Mouse (Mus musculus) frontal cortex, postnatal 10 days (tissue): ENCODE results near the gene Ltbp1.

Experiments used
- DNase-seq, 2 experiments: peaks; one replicate each; pipeline ENCODE4 v3.0.0; 2022; ENCODE audit warnings: low spot score in 2 of 2, mixed read lengths in 1 of 2

Gene Ltbp1

GRCm38 (mm10) chr17:75005281-75005684 lies at the start of gene Ltbp1:
Gene Ltbp1 (plus strand): TSS chr17:75005568.
- peak; percentile 17 to 48 for DNase-seq

GRCm38 (mm10) chr17:74959481-74960245 lies 45.7 kb upstream of the Ltbp1 start:
- no peak for DNase-seq

DNA sequence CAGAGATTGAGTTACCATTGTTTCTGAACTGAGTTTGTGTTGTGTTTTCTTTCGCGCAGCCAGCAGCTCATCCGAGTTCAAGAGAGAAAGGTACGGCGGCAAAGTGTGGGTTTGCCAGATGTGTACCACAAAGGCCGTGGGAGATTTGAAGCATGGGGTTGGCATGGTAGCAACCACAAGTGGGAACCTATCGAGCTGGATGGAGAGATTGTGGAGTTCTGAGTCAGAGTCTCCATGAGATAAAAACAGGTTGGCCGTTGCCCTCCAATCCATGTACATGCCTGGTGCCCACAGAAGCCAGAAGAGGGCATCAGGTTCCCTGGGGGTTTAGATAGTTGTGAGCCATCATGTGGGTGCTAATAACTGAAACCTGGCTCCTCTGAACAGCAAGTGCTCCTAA lies 42.1 kb upstream of the Ltbp1 start:
- no peak for DNase-seq

GRCm38 (mm10) chr17:74963861-74964260 lies 41.5 kb upstream of the Ltbp1 start:
- no peak for DNase-seq

DNA sequence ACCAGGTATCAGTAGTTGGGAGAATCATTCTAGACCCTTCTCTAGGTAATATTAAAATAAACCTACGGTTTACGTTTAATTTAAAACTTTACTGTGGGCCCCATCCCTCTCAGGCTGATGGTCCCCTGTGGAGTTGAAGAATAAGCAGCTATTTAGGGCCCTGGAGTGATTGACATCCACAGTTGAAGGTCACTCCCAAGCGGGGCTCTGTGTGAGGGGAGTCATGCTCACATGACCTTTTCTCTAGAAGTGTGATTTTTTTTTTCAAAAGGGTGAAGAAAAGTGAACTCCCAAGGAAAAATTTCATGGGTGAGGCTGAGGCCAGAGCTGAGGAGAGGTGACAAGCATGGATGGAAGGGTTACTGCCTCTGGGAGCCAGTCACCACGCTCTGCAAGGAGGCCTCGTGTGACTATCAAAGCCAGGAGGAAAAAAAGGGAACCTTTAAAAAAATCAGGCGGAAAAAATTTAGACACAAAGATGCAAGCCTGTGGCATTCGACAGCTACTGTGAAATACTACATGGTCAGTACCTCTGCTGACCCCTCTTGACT lies 38.0 kb upstream of the Ltbp1 start:
- DNase-seq = no peak

DNA sequence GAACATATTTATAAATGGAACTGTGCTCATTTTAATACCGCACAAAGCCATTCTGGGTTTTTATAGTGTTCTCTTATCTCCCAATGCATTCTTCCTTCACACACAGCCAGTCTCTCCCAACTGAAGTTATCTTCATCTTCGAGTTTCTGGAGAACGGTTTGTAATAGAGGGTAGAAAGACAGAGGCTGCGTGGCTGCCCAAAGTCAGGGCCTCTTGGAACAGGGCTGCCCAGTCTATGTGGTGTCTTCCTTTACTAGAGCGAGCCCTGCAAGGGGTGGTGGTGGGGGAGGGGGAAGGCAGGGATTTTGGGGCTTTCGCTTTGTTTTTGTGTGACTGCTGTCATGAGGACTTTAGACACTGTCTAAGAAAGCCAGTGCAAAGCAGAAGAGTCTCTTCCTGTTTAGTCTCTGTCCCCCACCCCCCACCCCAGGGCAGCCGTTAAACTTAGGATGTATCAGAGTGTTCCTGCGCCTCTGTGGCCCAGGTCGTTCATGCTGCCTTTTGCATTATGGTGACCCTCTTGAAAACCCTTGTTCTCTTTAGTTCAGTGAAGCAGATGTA lies 37.1 kb upstream of the Ltbp1 start:
- no peak for DNase-seq

DNA sequence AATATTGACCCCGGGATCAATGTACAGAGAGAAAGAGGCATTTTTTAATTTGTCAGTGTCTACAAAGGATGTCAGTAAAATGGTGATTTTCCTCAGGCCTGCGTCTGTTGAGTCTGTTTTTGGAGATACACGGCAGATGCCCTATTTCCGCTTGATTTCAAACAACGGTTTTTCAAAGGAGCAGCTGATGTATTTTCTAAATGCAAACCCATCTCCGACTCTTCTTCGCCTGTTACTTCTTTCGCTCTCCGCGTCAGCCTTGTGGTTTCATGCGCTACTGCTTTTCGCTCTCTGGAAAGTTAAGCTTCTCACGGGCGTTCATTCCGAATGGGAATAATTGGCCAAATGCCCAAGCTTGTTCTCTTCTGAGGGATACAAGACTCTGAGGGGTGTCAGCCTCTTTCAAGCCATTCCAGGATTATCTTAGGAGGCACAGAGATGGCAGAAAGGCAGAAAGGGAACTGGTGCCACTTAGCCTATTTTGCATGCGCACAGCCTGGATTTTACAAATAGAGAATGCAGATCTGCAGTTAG lies 36.6 kb upstream of the Ltbp1 start:
- no peak for DNase-seq

GRCm38 (mm10) chr17:74975192-74975591 lies 30.2 kb upstream of the Ltbp1 start:
- no peak for DNase-seq

DNA sequence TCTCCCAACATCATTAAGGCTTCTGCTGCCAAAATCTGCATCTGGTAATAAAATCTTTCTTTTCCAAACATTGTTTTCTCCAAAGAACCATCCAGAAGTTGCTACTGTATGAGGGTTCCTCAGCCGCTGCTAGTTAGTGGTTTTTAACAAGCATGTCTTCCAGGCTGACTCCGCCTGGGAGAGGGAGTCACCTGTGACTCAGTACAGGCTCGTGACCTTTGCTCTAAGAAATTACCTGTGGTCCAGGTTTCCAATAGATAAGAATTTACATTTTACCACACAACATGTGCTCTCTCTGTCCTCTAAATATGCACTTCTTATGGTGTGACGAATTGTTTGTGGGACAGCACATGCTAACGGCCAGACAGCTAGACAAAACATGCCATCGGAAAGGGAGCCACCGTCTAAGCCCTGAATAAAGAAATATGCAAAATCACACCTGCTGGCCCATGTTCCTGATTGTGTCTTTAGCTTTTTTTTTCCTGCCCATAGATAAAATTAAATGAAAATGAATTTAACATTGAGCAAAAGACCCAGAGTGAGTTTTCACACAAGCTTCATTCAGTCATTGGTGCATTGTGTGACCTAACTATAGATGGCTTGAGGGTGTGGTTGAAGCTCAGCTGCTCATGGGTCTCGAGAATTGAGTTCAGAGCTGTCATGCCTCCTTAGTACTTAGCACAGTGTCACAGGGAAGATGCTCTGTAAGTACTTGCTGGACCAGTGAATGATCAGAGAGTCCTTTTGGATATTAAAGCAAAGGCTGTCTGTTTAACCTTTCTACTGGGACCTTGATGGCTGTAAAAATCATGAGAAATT lies 29.0 kb upstream of the Ltbp1 start:
- DNase-seq = no peak

DNA sequence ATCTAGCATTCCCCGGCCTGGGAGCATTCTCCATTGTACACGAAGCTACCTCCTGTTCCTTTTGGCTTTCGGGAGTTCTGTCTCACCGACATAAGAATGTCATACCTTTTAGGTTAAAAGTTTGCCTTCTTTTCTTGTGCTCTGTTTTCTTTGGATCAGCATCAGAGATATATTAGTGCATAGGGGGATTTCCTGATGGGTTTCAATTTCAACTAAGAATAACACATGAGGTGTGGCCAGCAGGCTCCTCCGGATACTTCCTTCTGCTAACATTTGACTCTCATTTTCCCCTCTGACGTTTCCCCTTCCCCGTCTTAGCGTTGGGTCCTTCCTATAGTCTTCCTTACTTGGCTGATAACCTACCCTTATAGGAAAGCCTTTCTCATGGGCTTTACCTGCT lies 25.6 kb upstream of the Ltbp1 start:
- no peak for DNase-seq

DNA sequence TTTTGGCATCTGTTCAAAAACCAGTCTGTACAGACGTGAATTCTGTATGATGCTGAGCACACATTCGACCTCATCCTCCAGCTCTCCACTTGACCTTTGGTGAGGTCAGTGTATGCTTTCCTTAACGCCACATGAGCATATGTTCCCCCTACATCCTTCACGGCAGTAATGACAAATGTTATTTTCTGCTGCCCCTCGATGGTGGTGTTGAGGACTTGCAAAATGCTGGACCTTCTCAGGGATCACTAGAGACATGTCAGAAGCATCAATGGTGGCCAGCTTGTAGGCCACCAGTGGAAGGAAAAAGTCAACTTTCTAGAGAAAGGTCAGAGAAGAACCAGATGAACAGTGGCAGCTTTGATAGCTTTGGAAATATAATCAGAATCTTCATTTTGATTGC lies 23.7 kb upstream of the Ltbp1 start:
- DNase-seq = no peak

DNA sequence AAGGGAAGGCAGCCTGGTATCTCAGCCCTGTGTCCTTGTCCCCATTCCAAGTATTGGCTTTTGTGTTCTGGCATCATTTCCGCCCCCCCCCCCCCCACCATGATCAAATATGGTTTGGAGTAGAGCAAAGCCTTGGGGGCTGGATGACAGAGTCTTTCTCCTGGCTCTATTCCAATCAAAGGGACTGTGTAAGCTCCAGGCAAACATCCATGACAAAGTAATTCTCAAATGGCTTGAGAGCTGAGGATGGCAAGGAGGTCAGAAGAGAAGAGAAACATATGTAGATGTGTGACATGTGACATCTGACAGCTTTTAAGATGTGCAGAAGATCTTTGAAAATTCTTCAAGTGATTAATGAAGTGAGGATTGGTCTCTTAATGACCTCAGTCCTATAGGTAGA lies 22.5 kb upstream of the Ltbp1 start:
- no peak for DNase-seq

- no peak for DNase-seq
Measured at GRCm38 (mm10) chr17:74984071-74984470, 21.3 kb upstream of the Ltbp1 start.

DNA sequence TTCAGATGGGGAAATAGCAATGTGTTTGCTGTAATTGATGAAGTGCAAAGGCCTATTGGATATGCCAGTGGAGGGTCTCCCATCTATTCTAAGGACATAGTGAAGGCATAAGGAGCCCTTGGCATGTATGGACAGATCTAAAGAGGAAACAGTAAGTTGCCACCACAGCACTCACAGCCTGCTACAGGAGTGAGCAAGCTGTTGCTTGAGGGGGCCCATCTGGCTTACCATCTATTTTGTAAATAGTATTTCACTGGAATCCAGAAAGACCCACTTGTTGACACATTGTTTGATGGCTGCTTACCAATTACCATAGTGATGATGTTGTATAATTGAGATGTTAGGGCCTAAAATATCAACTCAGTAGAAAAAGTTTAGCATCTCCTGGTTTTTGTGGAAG lies 20.7 kb upstream of the Ltbp1 start:
- DNase-seq = peak in 1 of 2 experiments; percentile 21

GRCm38 (mm10) chr17:74987067-74987466 lies 18.3 kb upstream of the Ltbp1 start:
- DNase-seq = no peak

- no peak for DNase-seq
Measured at GRCm38 (mm10) chr17:74989691-74990090, 15.7 kb upstream of the Ltbp1 start.

DNA sequence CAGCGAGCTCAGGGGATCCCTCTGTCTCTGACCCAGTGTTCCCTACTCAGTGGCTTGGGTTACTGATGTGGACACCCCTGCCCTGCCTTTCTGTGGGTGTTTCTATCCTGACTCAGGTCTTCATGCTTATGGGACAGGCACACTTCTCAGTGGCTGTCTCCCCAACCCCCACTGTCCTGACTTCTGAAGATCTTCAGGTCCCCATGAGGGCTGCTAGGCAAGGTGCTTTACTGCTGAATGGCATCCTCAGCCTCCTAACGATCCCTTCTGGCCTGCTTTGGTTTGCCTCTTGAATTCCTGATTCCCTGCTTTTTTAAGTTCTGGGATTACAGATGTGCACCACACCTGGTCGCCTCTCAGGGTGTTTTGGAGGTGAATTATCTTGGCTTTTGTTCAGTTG lies 14.8 kb upstream of the Ltbp1 start:
- DNase-seq = no peak

- no peak for DNase-seq
Measured at GRCm38 (mm10) chr17:74993726-74994581, 11.4 kb upstream of the Ltbp1 start.

DNA sequence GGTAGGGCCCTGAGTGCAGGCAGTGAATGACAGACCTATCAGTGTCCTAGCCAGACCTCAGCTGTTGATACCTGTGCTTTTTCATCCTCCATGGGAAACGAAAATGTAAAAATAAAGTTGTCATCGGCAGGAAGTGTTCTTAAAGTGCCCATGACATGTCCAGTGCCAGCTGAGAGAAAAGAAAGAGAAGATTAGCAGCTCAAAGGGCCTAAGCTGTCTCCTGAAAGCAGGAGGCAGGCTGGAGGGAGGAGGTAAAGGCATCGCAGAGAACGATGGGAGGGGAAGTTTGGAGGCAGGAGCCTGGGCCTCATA lies 10.8 kb upstream of the Ltbp1 start:
- no peak for DNase-seq

- no peak for DNase-seq
Measured at GRCm38 (mm10) chr17:74995266-74995665, 10.1 kb upstream of the Ltbp1 start.

GRCm38 (mm10) chr17:75000066-75000465 lies 5.3 kb upstream of the Ltbp1 start:
- no peak for DNase-seq
